Mouse (Mus musculus): ENCODE data around the gene Peak1.

The Peak1 gene

GRCm38 (mm10) chr9:56321291-56321690 is 96.6 kb downstream of the Peak1 start:
- in situ Hi-C loops (cut with MboI, MseI) = no loop called here

GRCm38 (mm10) chr9:56314326-56314725 is 103.5 kb downstream of the Peak1 start:
- in situ Hi-C loops (cut with MboI, MseI) = no loop called here

- in situ Hi-C loops (cut with MboI, MseI) = no loop called here
Measured at GRCm38 (mm10) chr9:56309079-56309478, 108.8 kb downstream of the Peak1 start.

- in situ Hi-C loops (cut with MboI, MseI) = no loop called here
Measured at GRCm38 (mm10) chr9:56304526-56304925, 113.3 kb downstream of the Peak1 start.

- in situ Hi-C loops (cut with MboI, MseI) = no loop called here
Measured at GRCm38 (mm10) chr9:56302921-56303465, 114.9 kb downstream of the Peak1 start.

GRCm38 (mm10) chr9:56290019-56290418 is 127.8 kb downstream of the Peak1 start:
- in situ Hi-C loops (cut with MboI, MseI) = loop anchor here (25.0 kb wide), 1 partner anchor 503 kb away; no protein-coding TSS in a partner anchor

GRCm38 (mm10) chr9:56282481-56282880 is 135.4 kb downstream of the Peak1 start:
- in situ Hi-C loops (cut with MboI, MseI) = loop anchor here (25.0 kb wide), 1 partner anchor 495 kb away; no protein-coding TSS in a partner anchor

- in situ Hi-C loops (cut with MboI, MseI) = no loop called here
Measured at GRCm38 (mm10) chr9:56273576-56273975, 144.3 kb downstream of the Peak1 start.

- in situ Hi-C loops (cut with MboI, MseI) = no loop called here
Measured at GRCm38 (mm10) chr9:56272247-56272598, 145.6 kb downstream of the Peak1 start.

GRCm38 (mm10) chr9:56271326-56272246 is 146.3 kb downstream of the Peak1 start:
- in situ Hi-C loops (cut with MboI, MseI) = no loop called here

GRCm38 (mm10) chr9:56269101-56269500 is 148.8 kb downstream of the Peak1 start:
- in situ Hi-C loops (cut with MboI, MseI) = no loop called here

- in situ Hi-C loops (cut with MboI, MseI) = no loop called here
Measured at GRCm38 (mm10) chr9:56266200-56266815, 151.6 kb downstream of the Peak1 start.

GRCm38 (mm10) chr9:56265460-56266199 is 152.2 kb downstream of the Peak1 start:
- in situ Hi-C loops (cut with MboI, MseI) = no loop called here

GRCm38 (mm10) chr9:56265022-56265360 is 152.9 kb downstream of the Peak1 start:
- in situ Hi-C loops (cut with MboI, MseI) = no loop called here

GRCm38 (mm10) chr9:56264308-56265021 is 153.4 kb downstream of the Peak1 start:
- in situ Hi-C loops (cut with MboI, MseI) = loop anchor here (5.0 kb wide), 2 partner anchors 158 to 243 kb away; no protein-coding TSS in a partner anchor

GRCm38 (mm10) chr9:56263055-56263454 is 154.8 kb downstream of the Peak1 start:
- in situ Hi-C loops (cut with MboI, MseI) = loop anchor here (5.0 kb wide), 2 partner anchors 159 to 244 kb away; no protein-coding TSS in a partner anchor

GRCm38 (mm10) chr9:56260495-56261136 is 157.3 kb downstream of the Peak1 start:
- in situ Hi-C loops (cut with MboI, MseI) = loop anchor here (5.0 kb wide), 2 partner anchors 162 to 247 kb away; no protein-coding TSS in a partner anchor

GRCm38 (mm10) chr9:56259790-56260494 is 157.9 kb downstream of the Peak1 start:
- in situ Hi-C loops (cut with MboI, MseI) = loop anchor here (5.0 kb wide), 2 partner anchors 162 to 247 kb away; no protein-coding TSS in a partner anchor

GRCm38 (mm10) chr9:56258261-56258790 is 159.5 kb downstream of the Peak1 start:
- in situ Hi-C loops (cut with MboI, MseI) = no loop called here
